8 mouse cellular contexts compared by ENCODE assay signal in genomic region chr15:31264827-31265226, GRCm38 (mm10). TPM values are rescaled to one million over a fixed set of nuclear protein-coding genes. Genes with fewer than 3 reads are reported as not detected.
DNase-seq lines count a peak whose midpoint lies in the region; ATAC-seq lines count a peak whose summit lies in the region.

No protein-coding gene starts in this region.

- H3K9me3 ChIP-seq in intestine, embryonic 14.5 days (ENCODE audit: control insufficient read depth, low read length) = no peaks in the 10 kb centered on the region

- peak; percentile 38 for DNase-seq in T-cell, adult 2 months (ENCODE audit: low spot score)
- DNase-seq in cerebellum, postnatal 4 days (ENCODE audit: low spot score in 2 of 2) = peak; percentile 82 to 87
- peak; percentile 76 for DNase-seq in gastrocnemius, postnatal 10 days
- peak; percentile 86 for DNase-seq in intestine, embryonic 14.5 days (ENCODE audit: low spot score)
- DNase-seq in left cerebral cortex, postnatal 10 days (ENCODE audit: extremely low spot score in 1 of 2, low spot score in 2 of 2) = peak; percentile 78 to 86
- DNase-seq in mesoderm, embryonic 11.5 days (ENCODE audit: low read depth, low spot score) = peak; percentile 86
- peak; percentile 76 to 79 for DNase-seq in right cerebral cortex, postnatal 36 days (ENCODE audit: low spot score in 2 of 2)
- peak; percentile 49 to 75 for DNase-seq in urinary bladder, postnatal 36 days (ENCODE audit: low spot score in 2 of 2)

- no peaks in the 10 kb centered on the region for H3K27me3 ChIP-seq in intestine, embryonic 14.5 days (replicated peaks; ENCODE audit: control insufficient read depth, insufficient read depth, low read length)

- peak; percentile 69 for ATAC-seq in intestine, embryonic 14.5 days (replicated peaks; ENCODE audit: low FRiP score, low TSS enrichment, low read depth)

- no peaks in the 10 kb centered on the region for H3K36me3 ChIP-seq in intestine, embryonic 14.5 days (ENCODE audit: control insufficient read depth, insufficient read depth, low read length)

- H3K4me3 ChIP-seq in intestine, embryonic 14.5 days (ENCODE audit: low read depth, low read length) = no peak overlapping the region

- intact Hi-C loops in left cerebral cortex, postnatal 10 days (cut with DNase I) = loop anchor here (10.0 kb wide), 1 partner anchor 1090 kb away; the partner anchor contains the start of gene Ctnnd2

- no peak overlapping the region for H3K9ac ChIP-seq in intestine, embryonic 14.5 days (ENCODE audit: low read length)

- no peaks in the 10 kb centered on the region for H3K4me1 ChIP-seq in intestine, embryonic 14.5 days (replicated peaks; ENCODE audit: control insufficient read depth, insufficient read depth, low read length)

- H3K4me2 ChIP-seq in intestine, embryonic 14.5 days (ENCODE audit: low read length) = no peak overlapping the region

- no peak overlapping the region for H3K27ac ChIP-seq in intestine, embryonic 14.5 days (ENCODE audit: low read depth)

- WGBS in intestine, embryonic 14.5 days = 36% methylated on average over 6 of the region's 6 CpGs

RNA-seq across cellular contexts. Expression of gene Dap, which starts 40.7 kb away (rescaled TPM):
- total RNA-seq in gastrocnemius, postnatal 10 days (2021) = 10 to 100 TPM; 41.3 to 52.9 TPM
- 83.6 and 96.5 TPM in 2 replicates for polyA plus RNA-seq in intestine, embryonic 14.5 days (2014; fragmentation: Nextera tagmentation; extraction: Ambion mirVana)
- total RNA-seq in left cerebral cortex, postnatal 10 days (2021) = 10 to 100 TPM; 10.0 to 11.7 TPM
